Mouse (Mus musculus): ENCODE data around the gene Rab11fip5.

Gene Rab11fip5

DNA sequence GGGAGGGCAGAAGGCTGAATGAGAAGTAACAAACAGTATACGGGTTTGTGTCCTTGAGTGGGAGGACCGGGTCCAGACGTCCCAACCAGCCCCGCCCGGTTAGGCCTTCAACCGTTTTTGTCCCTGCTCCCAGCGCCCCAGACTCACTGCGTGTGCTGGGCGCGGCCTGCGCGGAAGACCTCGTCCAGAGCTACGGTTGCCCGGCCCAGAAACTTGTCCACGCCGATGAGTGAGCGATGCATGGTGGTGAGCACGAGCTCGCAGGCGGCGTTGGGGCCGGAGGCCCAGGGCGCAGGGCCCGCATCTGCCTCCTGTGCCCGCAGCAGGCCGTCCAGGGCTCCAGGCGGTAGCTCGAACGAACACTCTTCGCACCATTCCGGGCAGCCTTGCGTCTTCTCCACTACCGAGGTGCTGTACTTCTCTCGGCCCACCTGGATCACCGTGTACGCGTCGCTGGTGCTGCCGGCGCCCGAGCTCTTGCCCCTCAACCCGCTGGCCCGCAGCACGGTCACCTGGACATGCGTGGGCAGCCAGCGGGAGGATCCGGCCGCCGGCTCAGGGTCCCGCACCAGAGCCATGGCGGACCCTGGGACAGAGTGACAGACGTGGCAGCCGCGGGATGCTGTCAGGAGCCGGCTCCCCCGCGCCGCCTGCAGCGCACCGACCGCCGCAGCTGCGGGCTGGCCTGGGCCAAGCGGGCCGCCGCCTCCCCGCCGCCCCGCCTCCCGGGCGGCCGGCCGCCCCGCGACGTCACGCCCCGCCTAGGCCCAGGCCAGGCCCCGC lies at the start of gene Rab11fip5:
Gene Rab11fip5, minus strand, starts transcription at position 684 of the 783 bp plus-strand sequence.
- no peak for DNase-seq (ENCODE audit: low read depth, low spot score)

DNA sequence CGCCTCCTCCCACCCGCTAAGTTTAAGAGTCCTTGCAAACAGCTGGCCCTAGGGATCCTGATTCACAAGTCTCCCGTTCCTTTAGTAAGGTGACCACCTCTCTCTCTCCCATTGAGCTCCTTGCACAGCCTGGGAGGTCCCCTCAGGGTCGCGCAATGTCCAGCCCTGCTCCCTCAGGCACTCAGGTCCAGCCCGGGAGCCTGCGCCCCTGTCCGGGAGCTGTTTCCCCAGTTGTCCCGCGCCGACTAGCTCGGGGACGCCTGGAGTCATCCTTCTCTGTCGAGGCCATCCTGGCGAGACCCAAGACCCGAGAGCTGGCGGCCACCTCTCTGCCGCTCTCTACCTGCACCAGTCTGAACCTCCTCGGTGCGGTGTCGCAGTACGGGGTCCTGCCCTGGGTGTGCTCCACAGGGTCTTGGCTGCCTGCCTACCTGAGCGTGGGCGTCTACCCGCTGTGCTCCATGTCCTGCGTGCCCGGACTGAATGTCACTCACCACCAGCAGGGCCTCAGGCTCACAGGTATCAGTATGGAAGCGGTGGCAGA lies 49.5 kb upstream of the Rab11fip5 start, which contains the start of gene Noto:
Gene Noto, plus strand, starts transcription at position 51 of the 544 bp plus-strand sequence.
- no peak for DNase-seq (ENCODE audit: low read depth, low spot score)

DNA sequence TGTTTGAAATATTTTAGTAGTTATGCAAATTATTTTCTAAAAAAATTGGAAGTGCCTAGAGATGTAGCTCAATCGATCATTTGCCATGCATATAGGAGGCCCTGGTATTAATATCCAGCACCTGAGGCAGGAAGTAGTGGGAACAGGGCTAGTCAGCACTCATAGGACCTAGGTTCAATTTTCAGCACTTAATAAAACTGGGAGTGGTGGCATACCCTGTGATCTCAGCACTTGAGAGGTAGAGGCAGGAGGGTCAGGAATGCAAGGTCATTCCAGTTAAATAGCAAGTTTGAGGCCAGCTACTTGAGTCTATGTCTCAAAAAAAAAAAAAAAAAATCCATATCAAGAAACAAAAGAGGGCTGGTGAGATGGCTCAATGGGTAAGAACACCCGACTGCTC lies 44.7 kb upstream of the Rab11fip5 start:
- DNase-seq (ENCODE audit: low read depth, low spot score): no peak

DNA sequence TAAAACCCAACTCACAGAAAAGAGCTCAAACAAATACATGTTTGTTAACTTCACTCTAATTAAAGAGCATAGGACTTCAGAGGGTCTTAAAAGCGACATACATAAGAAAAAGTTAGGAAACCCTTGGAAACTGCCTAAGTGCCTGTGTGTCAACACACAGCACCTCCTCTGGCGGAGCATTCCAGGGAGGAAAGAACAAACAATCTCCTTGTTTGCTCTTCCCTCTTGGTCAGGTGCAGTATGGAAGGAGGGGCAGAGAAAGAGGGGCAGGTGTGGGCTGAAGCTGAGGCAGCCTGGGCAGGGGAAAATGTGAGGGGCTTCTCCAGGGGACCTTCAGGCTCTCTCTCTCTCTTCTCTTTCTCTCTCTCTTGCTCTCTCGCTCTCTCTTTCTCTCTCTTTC lies 41.4 kb upstream of the Rab11fip5 start:
- no peak for DNase-seq (ENCODE audit: low read depth, low spot score)

DNA sequence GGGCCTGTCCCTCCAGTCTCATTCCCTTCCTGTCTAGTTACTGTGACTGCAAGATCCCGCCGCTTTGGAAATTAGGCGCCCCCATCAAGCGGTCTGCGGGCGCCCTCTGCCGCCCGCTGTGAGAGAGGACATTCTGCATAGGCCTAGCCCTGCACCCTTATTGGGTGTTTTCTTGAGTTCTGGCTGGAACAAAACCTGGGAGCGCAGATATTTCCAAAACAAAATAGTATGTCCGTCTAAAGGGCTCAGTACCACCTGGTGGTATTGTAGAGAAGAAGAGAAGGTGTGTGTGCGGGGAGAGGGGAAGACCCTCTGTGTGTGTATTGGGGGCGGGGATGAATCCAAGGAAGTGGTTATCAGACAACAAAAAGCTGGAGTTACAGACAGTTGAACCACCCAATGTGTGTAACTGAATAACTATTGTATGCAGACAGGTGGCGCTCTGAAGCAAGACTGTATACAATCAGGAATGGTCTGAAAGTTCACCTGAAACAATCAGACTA lies 36.4 kb upstream of the Rab11fip5 start:
- DNase-seq (ENCODE audit: low read depth, low spot score): peak; percentile 77

DNA sequence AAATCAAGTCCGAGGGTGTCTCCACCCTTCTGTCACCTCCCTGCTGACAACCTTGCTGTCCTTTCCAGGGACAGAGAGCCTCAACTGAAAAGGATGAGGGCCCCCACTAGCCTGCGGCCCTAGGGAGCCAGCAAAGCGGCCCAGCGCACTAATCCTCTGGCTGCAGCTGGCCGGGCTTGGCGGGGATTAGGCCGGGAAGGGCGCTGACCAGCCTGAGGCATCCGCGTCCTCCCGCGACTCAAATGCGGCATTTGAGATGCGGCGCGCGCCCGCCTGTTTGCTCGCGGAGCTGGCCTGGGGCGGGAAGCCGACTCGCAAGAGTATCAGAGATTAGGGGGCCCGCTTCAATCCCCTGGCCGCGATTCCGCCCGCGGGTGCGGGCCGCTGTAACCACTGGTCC lies 34.6 kb upstream of the Rab11fip5 start:
- peak; percentile 78 for DNase-seq (ENCODE audit: low read depth, low spot score)

DNA sequence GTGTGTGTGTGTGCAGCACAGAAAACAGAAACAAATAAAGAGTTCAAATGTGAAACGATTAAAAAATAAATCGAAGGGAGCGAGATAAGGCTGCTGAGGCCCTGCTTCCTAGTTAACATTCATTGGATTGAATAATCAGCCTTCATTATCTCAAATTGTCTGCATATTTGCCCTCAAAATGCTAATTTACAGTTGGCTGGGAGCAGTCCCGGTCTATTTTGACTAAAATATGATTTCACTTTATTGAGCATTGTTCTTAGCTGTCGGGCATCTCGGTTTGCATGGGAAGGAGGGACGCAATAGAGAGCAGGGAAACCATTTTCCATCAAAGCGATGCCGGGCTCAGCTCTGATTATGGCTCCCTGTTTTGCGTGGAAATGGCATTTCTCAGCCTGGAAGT lies 28.6 kb upstream of the Rab11fip5 start:
- DNase-seq (ENCODE audit: low read depth, low spot score): no peak

DNA sequence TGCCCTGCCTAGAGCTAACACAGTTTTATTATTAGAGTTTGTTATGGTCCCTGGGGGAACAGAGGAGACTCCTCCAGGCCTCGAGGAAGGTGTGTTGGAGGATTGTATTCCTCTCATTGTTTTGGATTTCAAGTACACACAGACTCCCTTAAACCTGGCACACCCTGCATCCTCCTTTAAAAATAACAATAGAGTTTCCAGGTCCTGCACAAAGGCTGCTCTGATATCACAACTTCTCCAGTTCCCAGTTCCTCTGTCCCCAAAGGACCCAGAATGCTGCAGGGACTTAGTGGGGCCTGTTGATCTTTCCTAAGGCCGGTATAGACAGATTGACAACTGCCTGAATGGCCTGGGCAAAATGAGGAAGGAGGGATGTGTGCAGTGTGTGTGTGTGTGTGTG lies 28.2 kb upstream of the Rab11fip5 start:
- DNase-seq (ENCODE audit: low read depth, low spot score): no peak

DNA sequence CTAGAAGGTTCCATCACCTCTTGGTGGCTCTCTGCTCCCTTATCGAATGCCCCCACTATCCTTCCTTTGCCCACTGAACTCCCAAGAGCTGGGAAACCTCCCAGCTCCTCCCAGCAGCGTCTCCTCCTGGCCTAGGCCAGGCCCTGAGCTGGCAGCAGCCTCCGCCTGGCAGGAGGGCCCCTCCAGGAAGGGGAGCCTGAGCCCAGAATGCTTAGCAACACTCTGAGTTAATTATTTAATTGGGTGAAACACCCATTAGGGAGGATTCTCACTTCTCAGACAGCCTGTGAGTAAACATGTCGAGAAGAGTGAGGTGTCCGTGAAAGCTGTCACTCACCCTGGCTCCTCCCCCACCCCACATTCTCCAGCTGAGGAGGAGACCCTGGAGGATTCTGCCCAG lies 25.3 kb upstream of the Rab11fip5 start:
- no peak for DNase-seq (ENCODE audit: low read depth, low spot score)

DNA sequence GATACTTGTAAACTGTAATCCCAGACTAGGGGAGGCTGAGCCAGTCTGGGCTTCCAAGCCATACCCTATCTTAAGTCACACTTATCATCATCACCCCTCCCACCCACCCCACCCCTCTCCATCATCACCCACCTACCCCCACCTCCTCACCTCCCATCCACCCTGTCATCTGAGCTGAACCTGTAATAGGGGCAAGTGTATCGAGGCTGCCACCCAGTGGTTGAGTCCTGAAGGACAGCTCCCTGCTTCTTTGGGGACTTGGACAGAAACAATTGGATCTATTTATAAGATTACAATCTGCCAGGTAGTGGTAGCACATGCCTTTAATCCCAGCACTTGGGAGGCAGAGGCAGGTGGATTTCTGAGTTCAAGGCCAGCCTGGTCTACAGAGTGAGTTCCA lies 22.7 kb upstream of the Rab11fip5 start:
- DNase-seq (ENCODE audit: low read depth, low spot score): no peak

GRCm38 (mm10) chr6:85395360-85395759 lies 20.9 kb upstream of the Rab11fip5 start:
- DNase-seq (ENCODE audit: low read depth, low spot score): no peak

DNA sequence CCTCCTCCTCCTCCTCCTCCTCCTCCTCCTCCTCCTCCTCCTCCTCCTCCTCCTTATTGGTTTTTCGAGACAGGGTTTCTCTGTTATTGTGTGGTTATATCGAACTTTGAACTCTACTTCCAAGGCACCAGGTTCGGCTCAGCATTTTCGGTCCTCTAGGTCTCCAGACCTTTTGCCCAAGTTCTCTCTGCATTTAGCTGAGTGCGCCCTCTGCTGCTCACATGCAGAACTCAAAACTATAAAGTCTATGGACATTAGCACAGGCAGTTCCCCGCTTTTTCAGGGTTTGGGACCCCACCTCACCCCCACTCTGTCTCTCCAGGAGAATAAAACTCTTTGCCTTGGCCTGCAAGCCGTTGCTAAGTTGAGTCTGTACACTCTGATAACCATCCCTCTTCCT lies 17.4 kb upstream of the Rab11fip5 start:
- no peak for DNase-seq (ENCODE audit: low read depth, low spot score)

GRCm38 (mm10) chr6:85388608-85389007 lies 14.2 kb upstream of the Rab11fip5 start:
- no peak for DNase-seq (ENCODE audit: low read depth, low spot score)

GRCm38 (mm10) chr6:85382791-85383190 lies 8.4 kb upstream of the Rab11fip5 start:
- no peak for DNase-seq (ENCODE audit: low read depth, low spot score)

GRCm38 (mm10) chr6:85381648-85382020 lies 7.2 kb upstream of the Rab11fip5 start:
- no peak for DNase-seq (ENCODE audit: low read depth, low spot score)

- DNase-seq (ENCODE audit: low read depth, low spot score): no peak
These were observed 6.6 kb upstream of the Rab11fip5 start for GRCm38 (mm10) chr6:85380901-85381647.

GRCm38 (mm10) chr6:85380201-85380900 lies 5.9 kb upstream of the Rab11fip5 start:
- peak; percentile 91 for DNase-seq (ENCODE audit: low read depth, low spot score)

GRCm38 (mm10) chr6:85378629-85379028 lies 4.2 kb upstream of the Rab11fip5 start:
- no peak for DNase-seq (ENCODE audit: low read depth, low spot score)

DNA sequence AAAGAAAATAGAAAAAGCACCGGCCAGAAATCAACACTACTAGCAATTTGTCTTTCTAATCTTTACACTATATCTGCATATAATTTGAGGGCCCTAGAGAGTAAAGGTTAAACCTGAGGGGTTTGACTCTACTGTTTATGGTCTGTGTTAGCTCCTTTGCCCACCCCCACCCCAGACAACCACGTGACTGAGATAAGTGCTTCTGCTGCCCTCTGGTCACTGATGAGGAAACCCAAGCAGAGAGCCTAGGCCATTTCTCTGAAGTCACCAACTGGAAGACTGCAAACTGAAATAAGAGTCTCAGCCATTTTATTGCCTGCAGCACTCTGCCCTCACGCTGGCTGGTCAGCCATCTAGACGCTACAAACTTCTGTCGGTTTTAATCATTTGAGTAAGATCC lies 3.4 kb upstream of the Rab11fip5 start:
- no peak for DNase-seq (ENCODE audit: low read depth, low spot score)

DNA sequence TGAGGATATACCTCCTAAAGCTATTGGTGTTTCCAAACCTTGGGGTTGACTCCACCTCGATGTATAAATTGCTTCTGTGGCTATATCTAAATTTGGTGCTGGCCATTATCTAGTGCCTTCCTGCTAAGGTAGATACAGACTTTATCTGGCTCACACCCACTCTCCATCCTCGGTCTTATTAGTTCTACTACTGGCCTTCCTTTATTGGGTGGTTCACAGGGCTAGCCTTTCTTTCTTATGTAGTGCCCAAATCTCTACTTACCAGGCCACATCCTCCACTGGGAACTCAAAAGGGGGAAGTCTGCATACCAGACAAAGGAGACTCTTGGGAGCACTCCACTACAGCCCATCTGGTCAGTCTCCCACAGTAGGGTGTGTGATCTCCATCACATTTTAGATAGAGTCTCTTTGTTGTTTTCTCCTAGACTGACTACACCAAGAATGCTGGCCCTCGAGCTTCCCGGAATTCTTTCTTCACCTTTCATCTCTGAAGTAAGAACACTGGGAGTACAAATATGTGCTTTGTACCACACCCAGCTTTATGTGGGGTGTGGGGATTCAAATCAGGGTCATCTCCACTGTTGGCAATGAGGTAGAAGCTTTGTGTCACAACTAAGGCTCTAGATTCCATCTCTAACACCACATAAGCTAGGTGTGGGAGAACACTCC lies 2.8 kb upstream of the Rab11fip5 start:
- DNase-seq (ENCODE audit: low read depth, low spot score): no peak

- DNase-seq (ENCODE audit: low read depth, low spot score): peak; percentile 94
These were observed 290 bp upstream of the Rab11fip5 start for GRCm38 (mm10) chr6:85374734-85375114.
